Mouse (Mus musculus) left cerebral cortex, adult 8-10 months (tissue): ENCODE measurements at regions not wholly inside any gene's neighbourhood (a gene's known extent, or its start where the extent isn't known, plus 50 kb on each side); places are given as distances from the start of the nearest gene placed in this dataset.
A peak's percentile ranks its signal among the peaks of the same experiment; 100 is the strongest.

ENCODE experiments used
- DNase-seq, 2 experiments: peaks; one replicate each; pipeline ENCODE4 v3.0.0; 2022; ENCODE audit warnings: low spot score in 2 of 2

DNA sequence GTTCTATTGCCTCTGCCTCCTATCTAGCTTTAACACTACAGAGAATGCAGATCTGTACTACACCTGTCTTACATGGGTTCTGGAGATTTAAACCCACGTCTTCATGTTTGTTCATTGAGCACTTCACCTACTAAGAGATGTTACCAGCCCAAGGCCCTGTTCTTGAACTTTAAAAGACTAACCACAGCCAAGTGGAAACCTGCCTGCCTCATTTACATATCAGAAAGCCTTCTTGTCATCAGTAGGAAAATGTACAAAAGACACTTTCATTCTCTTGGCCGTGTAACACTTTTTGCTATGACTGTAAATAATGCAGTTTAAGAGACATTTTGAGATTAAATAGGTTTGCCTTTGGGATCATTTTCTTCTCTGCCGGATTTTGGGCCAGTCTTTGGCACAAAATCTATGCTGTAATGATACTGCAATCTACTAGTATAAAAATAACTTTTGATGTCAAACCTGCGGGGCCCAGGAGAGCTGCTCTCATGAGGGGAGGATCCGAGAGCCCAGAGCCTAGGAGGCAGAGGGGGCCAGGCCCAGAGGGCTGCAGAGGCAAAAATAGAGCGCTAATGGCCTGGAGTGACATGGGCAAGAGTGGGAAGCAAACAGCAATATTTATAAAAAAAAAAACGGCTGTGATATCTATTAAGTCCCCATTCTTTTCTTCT is 318.4 kb upstream of the Myo3a start:
- DNase-seq, result no peak

DNA sequence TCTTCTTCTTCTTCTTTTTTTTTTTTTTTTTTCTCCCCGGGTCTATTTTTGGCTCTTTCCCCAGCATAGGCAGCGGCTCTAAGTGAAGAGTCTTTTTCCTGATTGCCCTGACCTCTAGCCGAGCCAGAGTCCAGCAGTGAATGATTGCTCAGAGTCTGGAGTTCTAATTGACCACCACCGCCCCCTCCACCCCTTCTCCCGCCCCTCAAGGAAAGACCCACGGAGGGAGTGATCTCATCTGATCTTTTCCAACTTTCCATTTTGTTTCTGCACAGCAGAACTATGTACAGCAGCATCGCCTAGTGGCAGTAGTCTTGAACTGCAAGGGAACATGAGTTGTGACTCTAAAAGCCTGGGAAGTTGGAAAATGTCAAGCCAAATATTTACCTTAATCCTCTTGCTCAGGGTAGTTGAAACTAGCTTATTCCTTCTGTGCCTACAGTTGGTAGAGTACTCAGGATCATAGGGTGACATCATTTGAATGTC is 317.8 kb upstream of the Myo3a start:
- DNase-seq, result peak; percentile 38 to 58

DNA sequence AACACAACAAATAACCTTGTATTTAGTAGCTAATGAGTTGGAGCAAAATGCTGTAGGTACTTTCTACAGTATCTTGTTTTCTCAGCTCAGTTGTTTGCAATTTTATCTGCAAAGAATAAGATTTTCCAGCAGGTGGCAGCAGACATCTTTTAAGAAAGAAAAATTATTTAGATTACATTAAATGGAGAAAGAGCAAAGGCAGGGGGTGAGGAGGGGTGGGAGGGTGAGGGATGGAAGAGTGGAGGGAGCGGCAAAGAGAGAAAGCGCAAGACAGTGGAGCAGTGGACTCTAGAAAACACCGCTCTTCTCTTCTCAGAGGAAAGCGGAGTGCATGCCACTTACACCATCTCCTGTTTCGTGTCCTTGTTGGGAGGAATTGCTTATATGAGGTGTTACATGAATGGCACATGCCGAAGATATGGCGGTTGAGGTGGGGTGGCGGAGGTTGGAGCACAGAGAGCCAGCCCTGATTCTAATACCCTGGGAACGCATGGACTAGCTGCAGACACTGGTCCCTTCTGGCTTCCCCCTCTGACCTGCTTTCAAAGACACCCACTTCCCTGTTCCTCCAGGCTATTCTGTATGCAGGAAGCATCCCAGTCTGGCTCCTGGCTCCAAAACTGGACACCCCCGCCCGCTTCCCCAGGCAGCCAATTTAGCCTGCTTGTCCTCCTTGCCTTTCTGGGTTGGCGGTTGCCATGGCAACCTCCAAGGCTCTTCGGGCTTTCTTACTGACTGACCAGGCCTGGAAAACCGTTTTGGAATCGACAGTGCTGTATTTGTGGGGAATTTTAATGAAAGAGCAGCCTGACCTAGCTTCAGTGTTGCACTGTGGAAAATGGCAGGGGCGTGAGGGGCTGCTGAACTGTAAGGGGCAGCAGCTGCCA is 309.3 kb upstream of the Myo3a start:
- DNase-seq, result peak; percentile 65 to 97

DNA sequence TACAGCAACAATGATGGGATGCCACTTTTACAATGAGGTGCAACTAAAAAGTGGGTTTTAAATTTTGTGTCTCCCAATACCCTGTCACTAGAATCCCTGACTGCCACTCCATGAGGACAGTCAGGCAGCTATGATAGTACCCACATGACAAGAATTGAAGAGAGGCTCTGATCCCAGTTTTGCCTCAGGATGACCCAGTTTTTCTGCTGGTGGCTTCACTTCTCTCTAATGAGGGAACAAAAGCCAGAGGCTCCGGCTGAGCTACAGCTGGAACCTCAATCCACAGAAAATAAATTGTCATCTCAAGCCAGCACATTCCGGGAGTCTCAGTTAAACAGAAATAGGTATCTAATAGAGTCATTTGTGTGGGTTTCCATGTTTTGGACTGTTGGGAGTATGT is 308.2 kb upstream of the Myo3a start:
- DNase-seq, result no peak

DNA sequence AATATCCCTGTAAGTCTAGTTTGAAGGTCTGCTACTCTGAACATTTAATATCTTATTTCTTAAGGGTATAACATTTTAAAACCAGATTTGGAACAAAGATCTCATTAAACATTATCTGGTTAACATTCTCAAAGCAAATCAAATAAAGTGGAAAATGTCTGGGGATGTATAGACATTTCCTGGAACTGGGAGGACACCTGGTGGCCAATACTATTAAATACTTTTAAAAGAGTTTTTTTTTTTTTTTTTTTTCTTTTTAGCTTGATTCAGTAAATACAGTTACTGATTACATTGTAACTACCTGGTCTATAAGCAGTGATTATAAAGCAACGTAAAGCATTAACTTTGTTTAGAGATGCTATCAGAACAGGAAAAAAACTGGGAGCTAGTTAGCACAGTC is 299.6 kb upstream of the Myo3a start:
- no peak for DNase-seq

DNA sequence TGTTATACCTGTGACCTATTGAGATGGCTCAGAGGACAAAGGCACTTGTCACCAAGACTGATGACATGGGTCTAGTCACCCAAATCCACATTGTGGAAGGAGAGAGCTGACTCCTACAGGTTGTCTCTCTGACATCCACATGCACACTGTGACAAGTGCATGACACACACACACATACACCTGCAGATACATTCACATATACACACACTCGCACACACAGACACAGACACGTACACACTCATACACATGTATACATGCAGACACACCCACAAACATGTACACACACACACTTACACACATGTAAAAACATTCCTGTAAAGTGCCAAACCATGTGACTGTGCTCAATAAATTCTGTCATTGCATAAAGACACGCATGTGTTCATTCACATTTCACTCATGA is 287.3 kb upstream of the Myo3a start:
- no peak for DNase-seq

DNA sequence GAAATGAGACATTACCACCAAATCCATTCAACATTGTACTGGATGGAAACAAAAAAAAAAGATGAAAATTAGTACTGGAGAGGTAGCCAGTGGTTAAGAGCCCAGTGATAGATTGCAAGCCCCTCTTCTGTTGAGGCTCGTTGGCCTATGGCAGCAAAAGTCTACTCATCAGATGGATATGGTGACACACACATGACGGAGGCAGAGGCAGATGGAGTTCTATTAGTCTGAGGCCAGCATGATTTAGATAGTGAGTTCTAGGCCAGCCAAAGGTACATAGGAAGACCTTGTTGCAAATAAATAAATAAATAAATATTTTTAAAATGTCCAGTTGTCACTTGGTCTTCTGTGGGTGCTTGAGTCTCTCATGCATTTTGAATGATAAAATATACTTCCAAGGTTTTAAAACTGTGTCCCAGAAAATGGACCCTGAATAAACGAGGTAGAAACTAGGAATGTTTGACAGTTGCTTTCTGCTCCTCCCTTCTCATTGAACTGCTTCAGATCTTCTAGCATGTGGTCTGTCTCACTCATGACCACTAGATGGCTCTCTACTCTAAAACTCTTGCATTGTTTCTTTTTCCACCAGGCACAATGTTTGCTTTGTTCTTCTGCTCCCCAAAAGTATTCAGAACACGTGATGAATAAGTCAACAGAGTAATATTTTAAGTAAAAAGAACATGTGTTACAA is 286.4 kb upstream of the Myo3a start:
- no peak for DNase-seq

DNA sequence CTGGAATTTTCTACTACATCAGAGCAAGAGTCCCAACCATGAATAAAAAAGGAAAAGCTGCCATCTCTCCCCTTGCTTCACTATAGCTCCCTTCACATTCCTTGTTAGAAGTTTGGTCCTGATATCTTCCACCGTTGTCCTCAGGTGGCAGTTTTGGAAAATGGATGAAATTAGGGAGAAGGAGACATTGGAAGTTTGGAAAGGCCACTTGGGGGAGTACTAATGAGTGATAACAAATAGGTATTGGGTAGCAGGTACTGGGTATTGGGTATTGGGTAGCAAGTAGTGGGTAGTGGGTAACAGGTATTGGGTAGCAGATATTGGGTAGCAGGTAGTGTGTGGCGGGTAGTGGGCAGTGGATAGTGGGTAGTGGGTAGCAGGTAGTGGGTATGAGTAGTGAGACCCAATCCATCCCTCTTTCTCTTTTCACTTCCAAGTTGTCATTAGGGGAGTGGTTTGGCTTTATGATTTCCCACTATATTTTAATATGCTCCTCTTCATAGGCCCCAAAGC is 285.8 kb upstream of the Myo3a start:
- no peak for DNase-seq

DNA sequence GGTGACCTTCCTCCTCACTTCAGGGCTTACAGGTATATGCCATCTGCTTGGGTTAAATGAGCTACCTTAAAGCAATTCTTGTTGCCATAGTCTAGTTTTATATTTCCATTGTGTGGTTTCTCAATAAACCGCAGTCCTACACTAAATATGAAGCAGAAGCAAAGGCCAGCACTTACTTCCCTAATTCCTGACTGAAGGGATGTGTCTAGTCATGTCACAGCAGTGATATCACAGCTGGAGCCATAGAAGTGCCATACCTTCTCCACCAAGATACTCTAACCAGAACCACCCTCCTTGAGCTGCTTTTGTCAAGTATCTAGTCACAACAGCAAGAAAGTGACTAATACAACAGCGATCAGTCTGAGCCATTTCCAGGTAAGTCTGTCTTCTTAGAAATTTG is 283.6 kb upstream of the Myo3a start:
- DNase-seq, result no peak

DNA sequence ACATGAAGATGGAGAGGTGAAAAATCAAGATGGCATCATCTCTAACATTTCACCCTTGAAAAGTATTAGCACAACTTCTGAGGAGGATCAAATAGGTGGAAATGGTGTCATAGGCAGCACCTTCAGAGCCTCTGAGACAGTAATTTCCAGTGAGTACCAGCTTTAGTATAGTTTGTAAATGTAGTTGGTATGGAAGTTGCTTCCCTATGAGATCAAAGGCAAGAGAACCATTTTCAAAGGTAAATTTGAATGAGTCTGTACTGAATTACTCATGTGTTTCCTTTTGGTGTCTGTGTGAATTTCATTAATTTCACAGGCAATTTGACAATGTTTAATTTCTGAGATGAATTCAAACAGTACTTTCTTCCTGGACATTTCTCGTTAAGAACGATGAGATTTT is 280.8 kb upstream of the Myo3a start:
- DNase-seq, result no peak

DNA sequence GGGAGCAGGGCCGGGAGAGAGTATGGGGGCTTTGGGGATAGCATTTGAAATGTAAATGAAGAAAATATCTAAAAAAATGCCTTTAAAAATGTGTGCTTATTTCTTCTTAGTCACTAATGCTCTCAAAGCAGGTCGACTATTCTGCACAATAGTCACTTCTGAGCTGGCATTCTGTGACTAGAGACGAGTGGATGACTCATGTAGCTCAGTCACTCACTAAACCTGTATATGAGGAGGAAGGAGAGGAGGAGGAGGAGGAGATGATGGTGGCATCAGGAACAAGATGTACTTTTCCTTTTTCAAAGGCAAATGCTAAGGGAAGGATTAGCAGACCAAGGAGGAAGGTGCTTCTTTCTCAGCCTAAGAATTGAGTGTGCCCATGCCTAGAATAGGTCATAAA is 276.0 kb upstream of the Myo3a start:
- no peak for DNase-seq

DNA sequence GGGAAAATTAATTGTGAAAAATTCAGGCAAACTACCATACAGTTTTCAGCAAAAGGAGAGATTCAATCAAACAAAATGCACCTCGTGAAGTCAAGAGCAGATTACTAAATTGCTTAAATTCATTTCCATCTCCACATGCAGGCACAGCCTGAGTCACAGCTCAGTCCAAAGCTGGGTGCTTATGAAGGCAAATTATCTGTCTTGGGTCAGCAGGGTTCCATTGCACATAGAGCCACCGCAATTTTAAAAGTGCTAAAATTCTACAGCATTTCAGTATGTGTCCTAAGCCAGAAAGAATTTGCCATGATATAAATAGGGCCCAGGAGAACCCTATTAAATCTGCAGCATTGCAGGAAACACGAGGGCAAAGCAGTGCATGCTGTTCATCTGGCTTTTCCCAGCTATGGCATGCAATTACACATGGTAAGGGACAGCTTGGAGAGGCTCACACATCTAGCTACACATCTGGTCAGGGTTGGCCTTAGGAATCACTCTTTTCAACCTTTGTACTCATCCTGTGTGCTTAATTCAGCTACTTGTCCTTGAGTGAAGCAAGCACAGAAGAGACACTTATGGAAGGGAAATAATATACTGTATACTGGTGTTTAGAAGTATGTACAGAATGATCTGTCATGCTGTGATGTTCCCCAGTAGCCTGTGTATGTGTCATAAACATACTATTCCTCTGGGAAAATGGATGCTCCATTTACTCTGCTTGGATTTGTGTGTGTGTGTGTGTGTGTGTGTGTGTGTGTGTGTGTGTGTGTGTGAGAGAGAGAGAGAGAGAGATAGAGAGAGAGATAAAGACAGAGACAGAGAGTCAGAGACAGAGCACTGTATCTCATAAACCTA is 271.0 kb upstream of the Myo3a start:
- no peak for DNase-seq

DNA sequence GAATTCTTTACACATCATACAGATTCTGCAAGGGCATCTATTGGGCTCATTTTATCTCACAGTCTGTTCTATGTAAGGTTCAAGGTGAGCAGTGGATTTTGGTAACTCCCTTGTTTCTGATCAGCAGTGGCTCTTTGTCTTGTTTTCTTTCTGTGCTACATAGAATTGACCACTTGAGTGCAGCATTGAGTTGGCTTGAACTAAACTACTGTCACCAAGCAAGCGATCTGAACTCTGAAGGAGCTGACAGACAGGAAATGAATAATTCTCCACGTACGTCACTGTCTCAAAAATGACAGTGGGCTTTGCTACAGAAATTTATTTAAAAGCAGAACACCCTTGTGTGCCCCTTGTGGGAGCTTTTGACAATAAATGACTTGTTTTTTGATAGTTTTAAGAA is 268.9 kb upstream of the Myo3a start:
- DNase-seq, result no peak

DNA sequence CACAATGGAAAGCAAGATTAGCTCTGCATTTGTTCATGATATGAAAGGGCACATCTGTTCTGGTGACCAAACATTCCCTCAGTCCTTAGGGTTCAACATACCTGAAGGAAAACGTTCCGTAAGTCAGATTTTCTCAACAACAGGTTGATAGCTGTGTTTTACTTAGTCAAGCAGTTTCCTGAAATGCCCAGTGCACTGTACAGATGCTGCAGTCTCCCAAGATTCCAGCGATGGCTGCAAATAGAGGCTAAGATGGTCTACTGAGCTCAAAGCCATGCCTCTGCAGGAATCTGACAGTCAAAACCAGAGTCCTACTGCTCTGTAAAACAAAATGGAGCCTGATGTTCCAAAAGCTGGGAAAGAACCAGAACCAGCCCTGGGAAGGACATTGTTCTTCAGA is 268.5 kb upstream of the Myo3a start:
- DNase-seq, result no peak

DNA sequence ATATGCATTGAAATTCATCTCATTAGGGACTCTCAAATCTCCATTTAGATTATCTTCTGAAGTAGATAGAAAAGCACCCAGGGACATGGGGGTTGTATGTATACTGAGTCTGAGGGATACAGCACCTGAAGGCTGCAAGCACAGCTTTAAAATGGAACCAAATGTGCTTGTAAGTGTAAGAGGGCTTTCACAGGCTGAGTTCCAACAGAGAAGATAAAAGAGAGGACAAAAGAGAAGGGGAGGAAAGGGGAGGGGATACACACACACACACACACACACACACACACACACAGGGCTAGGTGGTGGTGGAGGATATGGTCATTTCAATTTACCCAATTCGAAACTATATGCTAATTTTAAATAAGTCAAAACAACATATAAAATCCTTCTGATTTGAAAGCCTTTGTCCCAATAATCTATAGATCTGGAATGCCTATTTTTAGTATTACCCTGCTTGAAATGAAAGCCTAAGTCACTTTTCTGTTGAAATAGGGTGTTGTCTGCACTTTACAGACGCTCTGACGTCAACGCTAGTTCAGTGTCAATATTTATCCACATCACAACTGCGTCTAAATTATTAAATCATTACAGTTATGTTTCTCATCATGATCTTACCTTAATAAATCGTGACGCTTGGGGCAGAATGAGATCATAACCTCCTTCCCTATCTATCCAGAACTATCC is 263.8 kb upstream of the Myo3a start:
- DNase-seq, result no peak

DNA sequence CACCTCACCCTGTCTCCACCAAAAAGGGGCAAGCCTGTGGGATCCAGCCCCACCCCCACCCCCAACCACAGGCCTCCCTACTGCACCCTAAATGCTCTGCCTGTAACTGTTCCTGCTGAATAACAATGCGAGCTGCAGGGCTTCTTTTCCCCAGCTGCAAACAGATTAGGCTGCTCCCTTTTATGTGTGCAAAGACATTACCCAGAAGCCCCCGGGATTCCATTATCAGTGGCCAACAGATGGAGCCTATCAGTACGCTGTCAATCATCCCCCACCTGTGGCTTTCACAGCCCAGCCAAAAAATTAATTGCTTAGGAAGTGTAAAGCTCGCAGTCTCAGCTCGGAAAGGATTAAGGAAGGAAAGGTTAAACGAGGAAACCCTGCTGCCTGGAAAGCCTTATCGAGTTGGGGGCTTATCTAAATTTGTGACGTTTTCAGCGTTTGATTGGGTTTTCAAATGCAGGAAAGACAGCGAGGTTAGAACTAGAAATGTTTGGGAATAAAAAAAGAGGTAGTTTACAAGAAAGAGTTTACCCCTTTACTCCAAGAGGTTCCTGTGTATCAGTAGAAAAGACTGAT is 263.2 kb upstream of the Myo3a start:
- DNase-seq, result no peak

DNA sequence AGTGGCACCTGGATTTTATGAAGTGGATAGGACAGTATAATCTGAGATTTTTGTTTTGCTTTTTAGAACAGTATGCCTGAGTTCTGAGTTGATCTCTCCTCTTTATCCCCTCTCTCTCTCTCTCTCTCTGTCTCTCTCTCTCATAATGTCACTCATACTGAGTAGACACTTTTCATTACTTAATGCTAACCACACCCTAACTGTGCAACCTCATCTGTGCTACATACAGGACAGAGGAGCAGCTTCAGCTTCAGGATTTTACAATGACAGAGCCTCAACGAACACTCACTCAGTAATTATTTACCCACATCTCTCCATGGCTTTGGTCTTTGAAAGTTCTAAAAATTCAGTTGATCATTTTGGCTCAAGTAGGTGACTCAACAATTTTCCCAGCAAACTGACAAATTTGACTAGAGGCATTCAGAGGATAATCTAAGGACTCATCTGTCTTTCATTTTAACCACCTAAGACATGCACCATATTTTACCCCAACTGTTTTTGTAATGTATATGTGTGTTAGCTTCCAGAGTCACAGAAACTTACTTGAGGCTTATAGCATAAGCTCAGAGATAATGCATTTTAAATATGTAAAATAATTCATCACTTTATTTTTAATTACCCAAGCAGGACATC is 256.4 kb upstream of the Myo3a start:
- no peak for DNase-seq

DNA sequence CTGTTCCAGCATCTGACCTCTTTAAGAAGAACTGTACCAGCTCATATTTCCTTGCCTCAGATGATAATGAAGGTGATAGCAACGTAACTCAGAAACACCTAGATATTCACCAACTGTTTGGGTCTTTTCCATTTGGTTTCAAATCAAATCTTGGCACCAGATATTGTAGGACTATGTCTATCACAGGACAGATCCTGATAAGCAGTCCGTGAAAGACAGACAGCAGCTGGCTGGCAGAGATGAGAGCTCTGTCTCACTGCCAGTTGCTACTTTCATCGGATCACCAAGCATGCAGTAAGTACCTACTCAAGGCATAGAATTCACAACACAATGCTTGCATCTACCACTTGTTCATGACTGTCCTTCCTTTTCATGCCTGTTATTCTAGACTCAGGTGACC is 252.7 kb upstream of the Myo3a start:
- DNase-seq, result no peak

DNA sequence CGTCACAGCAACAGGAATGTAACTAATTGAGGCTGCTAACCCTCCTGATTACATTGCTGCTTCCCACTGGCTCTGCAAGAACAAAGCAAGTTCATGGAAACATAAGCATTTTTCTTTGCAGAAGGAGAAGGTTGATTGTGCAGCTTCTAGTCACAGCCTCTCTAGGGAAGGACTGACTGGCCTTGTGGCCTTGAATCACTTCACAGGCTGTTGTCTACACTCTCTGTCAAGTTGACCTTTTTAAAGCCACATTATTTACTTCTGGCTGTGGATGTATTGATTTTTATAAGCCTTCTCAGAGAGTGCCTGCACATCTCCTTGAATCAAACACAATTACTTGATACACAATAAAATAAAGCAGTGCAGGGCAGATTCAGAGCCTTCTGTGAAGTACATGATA is 251.8 kb upstream of the Myo3a start:
- DNase-seq, result no peak

DNA sequence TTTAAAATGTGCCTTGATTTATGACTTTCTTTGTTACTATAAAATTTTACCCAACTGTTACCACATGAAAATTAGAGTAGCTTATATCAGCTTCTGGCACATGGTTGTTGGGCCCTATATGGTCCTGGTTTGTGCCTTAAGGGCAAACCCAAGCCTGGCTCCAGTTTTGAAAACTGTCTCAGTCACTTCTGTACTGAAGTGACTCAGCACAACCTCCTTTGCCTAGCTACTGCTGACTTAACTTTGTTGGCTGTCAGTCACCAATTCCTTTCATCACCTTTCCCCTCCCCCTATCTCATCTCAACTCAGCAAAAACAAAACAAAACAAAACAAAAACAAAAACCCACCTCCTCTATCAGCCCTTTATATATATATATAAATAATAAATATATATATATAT is 251.0 kb upstream of the Myo3a start:
- no peak for DNase-seq
